Mouse (Mus musculus): ENCODE results near the gene Rhob. TPM values are rescaled to one million over a fixed set of nuclear protein-coding genes. Genes with fewer than 3 reads are reported as not detected.

Rhob gene
- polyA plus RNA-seq, 1 experiment = 0.02 TPM

- no peak for TF ChIP-seq GATA1 (IDR thresholded peaks at IDR 0.05; ENCODE audit: low read length)
Measured at GRCm38 (mm10) chr12:8519431-8520160, 19.8 kb upstream of the Rhob start.

- TF ChIP-seq GATA1 (IDR thresholded peaks at IDR 0.05; ENCODE audit: low read length) = no peak
Measured at GRCm38 (mm10) chr12:8511037-8511882, 11.5 kb upstream of the Rhob start.

DNA sequence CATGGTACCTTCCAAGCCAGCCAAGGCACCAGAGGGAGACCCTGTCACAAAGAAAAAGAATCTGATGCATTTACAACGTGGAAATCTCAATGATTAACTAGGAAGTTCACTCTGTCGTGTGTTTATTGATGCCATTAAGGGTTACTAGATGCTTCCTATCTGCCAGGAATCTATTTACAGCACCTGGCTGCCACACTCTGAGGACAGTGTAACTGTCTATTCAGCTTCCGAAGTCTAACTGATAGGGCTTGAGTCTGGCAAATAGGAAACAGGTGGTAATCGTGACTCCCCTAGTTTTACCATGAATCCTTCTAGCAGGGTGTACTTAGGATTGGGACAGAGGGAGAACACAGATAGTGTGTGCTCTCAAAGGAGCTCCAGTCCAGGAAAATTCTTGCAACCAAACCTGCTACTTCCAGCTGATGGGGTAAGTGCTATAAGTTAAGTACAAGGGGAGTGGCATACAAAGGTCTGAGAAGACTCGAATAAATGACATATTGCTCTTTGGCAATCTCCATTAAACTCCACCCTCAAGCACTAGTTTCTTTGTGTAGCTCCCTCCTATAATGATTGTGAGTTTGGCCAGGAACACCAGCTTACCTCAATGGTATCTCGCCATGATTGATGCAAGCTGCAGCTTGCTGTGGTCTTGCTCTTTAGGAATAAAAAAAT lies 10.6 kb upstream of the Rhob start:
- no peak for TF ChIP-seq GATA1 (IDR thresholded peaks at IDR 0.05; ENCODE audit: low read length)

- no peak for TF ChIP-seq GATA1 (IDR thresholded peaks at IDR 0.05; ENCODE audit: low read length)
Measured at GRCm38 (mm10) chr12:8509693-8510092, 9.9 kb upstream of the Rhob start.

GRCm38 (mm10) chr12:8506954-8507707 lies 7.3 kb upstream of the Rhob start:
- no peak for TF ChIP-seq GATA1 (IDR thresholded peaks at IDR 0.05; ENCODE audit: low read length)

- no peak for TF ChIP-seq GATA1 (IDR thresholded peaks at IDR 0.05; ENCODE audit: low read length)
Measured at GRCm38 (mm10) chr12:8504131-8504530, 4.3 kb upstream of the Rhob start.

GRCm38 (mm10) chr12:8502546-8502945 lies 2.7 kb upstream of the Rhob start:
- no peak for TF ChIP-seq GATA1 (IDR thresholded peaks at IDR 0.05; ENCODE audit: low read length)

DNA sequence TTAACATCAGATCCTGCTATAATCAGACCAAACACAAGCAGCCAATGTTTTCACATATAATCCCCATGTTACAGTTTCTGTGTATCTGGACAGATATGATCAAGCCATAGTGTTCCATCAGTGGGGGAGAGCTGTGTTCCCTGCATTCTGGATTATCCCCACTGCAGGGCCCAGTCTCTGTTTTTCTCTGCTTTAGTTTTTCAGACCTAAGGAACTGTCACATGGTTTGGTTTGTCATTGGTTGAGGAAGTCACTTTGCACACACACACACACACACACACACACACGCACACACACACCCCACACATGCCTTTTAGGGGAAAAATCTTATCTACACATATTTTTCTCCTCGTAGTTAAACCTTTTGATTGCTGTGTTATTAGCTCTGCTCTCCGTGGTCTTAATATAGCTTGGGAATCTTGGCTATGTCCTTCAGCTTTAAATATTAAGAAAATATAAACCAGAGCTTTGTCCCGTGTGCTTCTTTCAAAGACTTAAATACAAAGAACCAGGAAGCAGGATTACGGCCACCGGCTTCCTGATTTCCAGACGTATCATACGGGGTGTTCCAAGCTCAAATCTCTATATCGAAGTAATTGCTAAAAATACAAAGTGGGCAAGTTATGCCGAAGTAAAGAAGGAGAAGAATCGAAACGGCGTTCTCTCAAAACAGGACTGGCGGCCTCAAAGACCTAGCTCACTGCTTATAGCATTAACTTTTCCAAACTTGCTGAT lies 1.9 kb upstream of the Rhob start:
- TF ChIP-seq GATA1 (IDR thresholded peaks at IDR 0.05; ENCODE audit: low read length) = no peak

GRCm38 (mm10) chr12:8500597-8501570 lies 1.1 kb upstream of the Rhob start:
- TF ChIP-seq GATA1 (IDR thresholded peaks at IDR 0.05; ENCODE audit: low read length) = no peak

DNA sequence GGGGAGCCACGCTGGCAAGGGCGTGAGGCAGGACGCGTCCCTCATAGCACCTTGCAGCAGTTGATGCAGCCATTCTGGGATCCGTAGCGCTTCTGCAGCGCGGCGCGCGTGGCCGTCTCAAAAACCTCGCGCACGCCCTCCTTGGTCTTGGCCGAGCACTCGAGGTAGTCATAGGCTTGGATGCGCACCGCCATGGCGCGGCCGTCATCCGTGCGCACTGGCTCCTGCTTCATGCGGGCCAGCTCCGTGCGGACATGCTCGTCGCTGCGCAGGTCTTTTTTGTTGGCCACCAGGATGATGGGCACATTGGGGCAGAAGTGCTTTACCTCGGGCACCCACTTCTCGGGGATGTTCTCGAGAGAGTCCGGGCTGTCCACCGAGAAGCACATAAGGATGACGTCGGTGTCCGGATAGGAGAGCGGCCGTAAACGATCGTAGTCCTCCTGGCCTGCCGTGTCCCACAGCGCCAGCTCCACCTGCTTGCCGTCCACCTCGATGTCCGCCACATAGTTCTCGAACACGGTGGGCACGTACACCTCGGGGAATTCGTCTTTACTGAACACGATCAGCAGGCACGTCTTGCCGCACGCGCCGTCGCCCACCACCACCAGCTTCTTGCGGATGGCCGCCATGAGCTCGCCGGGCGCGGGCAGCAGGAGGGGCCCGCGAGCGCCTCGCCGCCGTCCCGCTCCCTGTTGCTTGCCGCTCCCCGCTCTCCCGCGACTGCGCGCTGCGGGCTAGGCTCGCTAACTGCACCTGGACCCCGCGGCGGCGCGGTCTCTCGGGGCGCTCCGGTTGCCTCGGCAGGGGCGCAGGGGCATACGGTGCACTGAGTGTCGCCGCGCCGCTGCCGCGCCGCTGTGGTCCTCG lies 573 bp downstream of the Rhob start:
- no peak for TF ChIP-seq GATA1 (IDR thresholded peaks at IDR 0.05; ENCODE audit: low read length)

- no peak for TF ChIP-seq GATA1 (IDR thresholded peaks at IDR 0.05; ENCODE audit: low read length)
Measured at GRCm38 (mm10) chr12:8498591-8499000, 1.2 kb downstream of the Rhob start.

GRCm38 (mm10) chr12:8498148-8498571 lies 1.6 kb downstream of the Rhob start:
- TF ChIP-seq GATA1 (IDR thresholded peaks at IDR 0.05; ENCODE audit: low read length) = no peak

DNA sequence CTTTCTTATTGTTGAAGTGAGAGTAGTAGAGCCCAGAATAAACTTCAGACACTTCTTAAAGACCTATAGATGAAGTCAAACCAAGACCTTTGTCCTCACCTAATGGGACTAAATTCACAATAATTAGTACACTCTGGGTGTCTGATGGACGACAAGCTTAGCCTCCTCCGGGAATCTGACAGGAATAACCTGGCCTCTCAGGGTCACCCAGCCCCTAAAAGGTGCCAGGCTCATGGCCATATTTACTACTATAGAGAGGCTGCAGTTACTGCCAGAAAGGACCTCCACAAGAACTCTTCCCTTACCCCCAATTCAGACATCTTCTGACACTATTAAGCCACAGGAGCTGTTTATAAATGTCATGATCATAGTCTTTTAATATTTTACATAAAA lies 2.5 kb downstream of the Rhob start:
- no peak for TF ChIP-seq GATA1 (IDR thresholded peaks at IDR 0.05; ENCODE audit: low read length)
